ENCODE assay signal across 8 mouse cellular contexts in genomic region chr7:25717478-25717877, GRCm38 (mm10). TPM values are rescaled to one million over a fixed set of nuclear protein-coding genes. Genes with fewer than 3 reads are reported as not detected.
A peak's percentile ranks its signal among the peaks of the same experiment; 100 is the strongest.
DNase-seq lines count a peak whose midpoint lies in the region; ATAC-seq and TF ChIP-seq lines count a peak whose summit lies in the region.
"Had no signal": no experiment of that assay in that cellular context is flagged by ENCODE, and none has a peak within 500 bp of the region (broad histone marks: within the 10 kb centered on the region; RNA-seq: fewer than 3 reads in every experiment).

No protein-coding gene starts in this region.

- H3K4me1 ChIP-seq in hindbrain, embryonic 12.5 days, result peaks cover 19% of the 10 kb centered on the region
- H3K4me1 ChIP-seq in hindbrain, embryonic 16.5 days (ENCODE audit: control insufficient read depth, insufficient read depth, low read depth, low read length), result peaks cover 18% of the 10 kb centered on the region
- H3K4me1 ChIP-seq in embryonic facial prominence, embryonic 15.5 days, result peaks cover 22% of the 10 kb centered on the region
- peaks cover 26% of the 10 kb centered on the region for H3K4me1 ChIP-seq in limb, embryonic 10.5 days
- peaks cover 10% of the 10 kb centered on the region; the same call in 1 of the 2 replicates for H3K4me1 ChIP-seq in midbrain, postnatal 0 days (ENCODE audit: insufficient read depth, low read length)

- H3K9ac ChIP-seq in hindbrain, embryonic 12.5 days, result no peak overlapping the region
- H3K9ac ChIP-seq in hindbrain, embryonic 16.5 days (ENCODE audit: low read depth, low read length), result no peak overlapping the region
- no peak overlapping the region for H3K9ac ChIP-seq in embryonic facial prominence, embryonic 15.5 days
- no peak overlapping the region for H3K9ac ChIP-seq in midbrain, postnatal 0 days (replicated peaks; ENCODE audit: low read length, poor library complexity, severe bottlenecking)

- H3K27me3 ChIP-seq in hindbrain, embryonic 12.5 days, result no peaks in the 10 kb centered on the region
- H3K27me3 ChIP-seq in hindbrain, embryonic 16.5 days (replicated peaks; ENCODE audit: control insufficient read depth, insufficient read depth, low read length), result no peaks in the 10 kb centered on the region
- H3K27me3 ChIP-seq in embryonic facial prominence, embryonic 15.5 days, result no peaks in the 10 kb centered on the region
- H3K27me3 ChIP-seq in limb, embryonic 10.5 days (ENCODE audit: low read depth, poor library complexity, severe bottlenecking), result no peaks in the 10 kb centered on the region
- H3K27me3 ChIP-seq in midbrain, postnatal 0 days (ENCODE audit: insufficient read depth, low read length), result no peaks in the 10 kb centered on the region

- no peak for TF ChIP-seq CTCF in midbrain, postnatal 0 days (IDR thresholded peaks at IDR 0.05)

- H3K36me3 ChIP-seq in hindbrain, embryonic 12.5 days, result peaks cover 59% of the 10 kb centered on the region
- H3K36me3 ChIP-seq in hindbrain, embryonic 16.5 days (ENCODE audit: control insufficient read depth, insufficient read depth, low read length), result peaks cover 38% of the 10 kb centered on the region
- peaks cover 63% of the 10 kb centered on the region for H3K36me3 ChIP-seq in embryonic facial prominence, embryonic 15.5 days
- H3K36me3 ChIP-seq in limb, embryonic 10.5 days, result peaks cover 63% of the 10 kb centered on the region
- H3K36me3 ChIP-seq in midbrain, postnatal 0 days (ENCODE audit: insufficient read depth, low read length), result peaks cover 51% of the 10 kb centered on the region

- ATAC-seq in hindbrain, embryonic 12.5 days (ENCODE audit: low FRiP score), result no peak
- ATAC-seq in hindbrain, embryonic 16.5 days, result no peak
- no peak for ATAC-seq in embryonic facial prominence, embryonic 15.5 days (ENCODE audit: insufficient number of reproducible peaks, low FRiP score, low TSS enrichment, low read depth)
- no peak for ATAC-seq in midbrain, postnatal 0 days (ENCODE audit: low FRiP score)

- WGBS in hindbrain, embryonic 12.5 days, result 90% methylated on average over 3 of the region's 3 CpGs
- WGBS in hindbrain, embryonic 16.5 days, result 91% methylated on average over 3 of the region's 3 CpGs
- WGBS in embryonic facial prominence, embryonic 15.5 days, result 88% methylated on average over 3 of the region's 3 CpGs
- whole genome bisulfite sequencing in limb, embryonic 10.5 days, result 86% methylated on average over 3 of the region's 3 CpGs
- 91% methylated on average over 3 of the region's 3 CpGs for WGBS in midbrain, postnatal 0 days

- no peak for DNase-seq in limb, embryonic 10.5 days (ENCODE audit: low spot score)
- no peak for DNase-seq in midbrain, postnatal 0 days (ENCODE audit: low spot score)
- no peak for DNase-seq in thymus, postnatal 36 days
- no peak for DNase-seq in kidney, adult 18-20 months
- DNase-seq: right cerebral cortex, postnatal 4 days had no signal

- H3K27ac ChIP-seq in hindbrain, embryonic 12.5 days, result no peak overlapping the region
- H3K27ac ChIP-seq in hindbrain, embryonic 16.5 days (ENCODE audit: low read depth, low read length), result no peak overlapping the region
- H3K27ac ChIP-seq in embryonic facial prominence, embryonic 15.5 days (replicated peaks), result no peak overlapping the region
- no peak overlapping the region for H3K27ac ChIP-seq in limb, embryonic 10.5 days
- H3K27ac ChIP-seq in midbrain, postnatal 0 days (ENCODE audit: low read depth, low read length), result no peak overlapping the region

- H3K4me2 ChIP-seq in hindbrain, embryonic 12.5 days (replicated peaks), result peak overlapping the region; percentile 84; the same call in 1 of the 2 replicates
- H3K4me2 ChIP-seq in hindbrain, embryonic 16.5 days (ENCODE audit: low read length), result no peak overlapping the region; the same call in 1 of the 2 replicates
- peak overlapping the region; percentile 80 for H3K4me2 ChIP-seq in embryonic facial prominence, embryonic 15.5 days (replicated peaks)
- H3K4me2 ChIP-seq in midbrain, postnatal 0 days (ENCODE audit: low read depth, low read length, poor library complexity, severe bottlenecking), result peak overlapping the region; percentile 82; the same call in 1 of the 2 replicates

- H3K4me3 ChIP-seq in hindbrain, embryonic 12.5 days, result no peak overlapping the region
- no peak overlapping the region for H3K4me3 ChIP-seq in hindbrain, embryonic 16.5 days (ENCODE audit: low read length)
- H3K4me3 ChIP-seq in embryonic facial prominence, embryonic 15.5 days (replicated peaks), result peak overlapping the region; percentile 73
- H3K4me3 ChIP-seq in limb, embryonic 10.5 days, result peak overlapping the region; percentile 72
- no peak overlapping the region for H3K4me3 ChIP-seq in midbrain, postnatal 0 days (ENCODE audit: low read depth, low read length)

- H3K9me3 ChIP-seq in hindbrain, embryonic 12.5 days (replicated peaks), result no peaks in the 10 kb centered on the region
- no peaks in the 10 kb centered on the region for H3K9me3 ChIP-seq in hindbrain, embryonic 16.5 days (ENCODE audit: control insufficient read depth, low read length)
- H3K9me3 ChIP-seq in embryonic facial prominence, embryonic 15.5 days (replicated peaks), result no peaks in the 10 kb centered on the region
- H3K9me3 ChIP-seq in limb, embryonic 10.5 days (replicated peaks), result no peaks in the 10 kb centered on the region
- no peaks in the 10 kb centered on the region for H3K9me3 ChIP-seq in midbrain, postnatal 0 days (ENCODE audit: low read length)

RNA-seq across cellular contexts. Expression of gene Ccdc97, which starts 1.4 kb away (rescaled TPM):
- 32.8 and 36.0 TPM in 2 replicates for polyA plus RNA-seq in hindbrain, embryonic 12.5 days (2016; fragmentation: Nextera tagmentation; extraction: Ambion mirVana)
- 29.3 and 40.1 TPM in 2 replicates for polyA plus RNA-seq in hindbrain, embryonic 16.5 days (2015; fragmentation: Nextera tagmentation; extraction: Ambion mirVana)
- 25.2 and 32.8 TPM in 2 replicates for polyA plus RNA-seq in embryonic facial prominence, embryonic 15.5 days (2015; fragmentation: Nextera tagmentation; extraction: Ambion mirVana)
- 31.5 and 32.3 TPM in 2 replicates for polyA plus RNA-seq in limb, embryonic 10.5 days (2016; fragmentation: Nextera tagmentation; extraction: Ambion mirVana)
- total RNA-seq in midbrain, postnatal 0 days (2014; rRNA removed), result 27.0 and 38.3 TPM in 2 replicates
- polyA plus RNA-seq in midbrain, postnatal 0 days (2015; fragmentation: Nextera tagmentation; extraction: Ambion mirVana), result 29.1 and 34.4 TPM in 2 replicates

RNA-seq across cellular contexts. Expression of gene Tgfb1, which starts 30.7 kb away (rescaled TPM):
- 1.6 and 1.8 TPM in 2 replicates for polyA plus RNA-seq in hindbrain, embryonic 12.5 days (2016; fragmentation: Nextera tagmentation; extraction: Ambion mirVana)
- 0.63 and 1.2 TPM in 2 replicates for polyA plus RNA-seq in hindbrain, embryonic 16.5 days (2015; fragmentation: Nextera tagmentation; extraction: Ambion mirVana)
- 4.3 and 4.8 TPM in 2 replicates for polyA plus RNA-seq in embryonic facial prominence, embryonic 15.5 days (2015; fragmentation: Nextera tagmentation; extraction: Ambion mirVana)
- polyA plus RNA-seq in limb, embryonic 10.5 days (2016; fragmentation: Nextera tagmentation; extraction: Ambion mirVana), result 1.4 and 1.6 TPM in 2 replicates
- total RNA-seq in midbrain, postnatal 0 days (2014; rRNA removed), result 2.2 and 2.5 TPM in 2 replicates
- 0.53 and 0.88 TPM in 2 replicates for polyA plus RNA-seq in midbrain, postnatal 0 days (2015; fragmentation: Nextera tagmentation; extraction: Ambion mirVana)

RNA-seq across cellular contexts. Expression of gene B9d2, which starts 36.9 kb away (rescaled TPM):
- 25.9 and 30.8 TPM in 2 replicates for polyA plus RNA-seq in hindbrain, embryonic 12.5 days (2016; fragmentation: Nextera tagmentation; extraction: Ambion mirVana)
- polyA plus RNA-seq in hindbrain, embryonic 16.5 days (2015; fragmentation: Nextera tagmentation; extraction: Ambion mirVana), result 48.4 and 49.8 TPM in 2 replicates
- 29.0 and 31.3 TPM in 2 replicates for polyA plus RNA-seq in embryonic facial prominence, embryonic 15.5 days (2015; fragmentation: Nextera tagmentation; extraction: Ambion mirVana)
- 33.0 and 37.7 TPM in 2 replicates for polyA plus RNA-seq in limb, embryonic 10.5 days (2016; fragmentation: Nextera tagmentation; extraction: Ambion mirVana)
- total RNA-seq in midbrain, postnatal 0 days (2014; rRNA removed), result 22.8 and 32.1 TPM in 2 replicates
- 58.2 and 67.2 TPM in 2 replicates for polyA plus RNA-seq in midbrain, postnatal 0 days (2015; fragmentation: Nextera tagmentation; extraction: Ambion mirVana)

RNA-seq across cellular contexts. Expression of gene Hnrnpul1, which starts 37.1 kb away (rescaled TPM):
- polyA plus RNA-seq in hindbrain, embryonic 12.5 days (2016; fragmentation: Nextera tagmentation; extraction: Ambion mirVana), result 68.6 and 76.6 TPM in 2 replicates
- polyA plus RNA-seq in hindbrain, embryonic 16.5 days (2015; fragmentation: Nextera tagmentation; extraction: Ambion mirVana), result 32.3 and 37.6 TPM in 2 replicates
- 56.8 and 61.0 TPM in 2 replicates for polyA plus RNA-seq in embryonic facial prominence, embryonic 15.5 days (2015; fragmentation: Nextera tagmentation; extraction: Ambion mirVana)
- polyA plus RNA-seq in limb, embryonic 10.5 days (2016; fragmentation: Nextera tagmentation; extraction: Ambion mirVana), result 61.7 and 67.7 TPM in 2 replicates
- total RNA-seq in midbrain, postnatal 0 days (2014; rRNA removed), result 117 and 126 TPM in 2 replicates
- polyA plus RNA-seq in midbrain, postnatal 0 days (2015; fragmentation: Nextera tagmentation; extraction: Ambion mirVana), result 41.8 and 47.8 TPM in 2 replicates

RNA-seq across cellular contexts. Expression of gene Tmem91, which starts 42.5 kb away (rescaled TPM):
- 3.5 and 4.6 TPM in 2 replicates for polyA plus RNA-seq in hindbrain, embryonic 12.5 days (2016; fragmentation: Nextera tagmentation; extraction: Ambion mirVana)
- 101 and 129 TPM in 2 replicates for polyA plus RNA-seq in hindbrain, embryonic 16.5 days (2015; fragmentation: Nextera tagmentation; extraction: Ambion mirVana)
- polyA plus RNA-seq in embryonic facial prominence, embryonic 15.5 days (2015; fragmentation: Nextera tagmentation; extraction: Ambion mirVana), result 3.2 and 3.4 TPM in 2 replicates
- polyA plus RNA-seq in limb, embryonic 10.5 days (2016; fragmentation: Nextera tagmentation; extraction: Ambion mirVana), result 2.9 and 3.4 TPM in 2 replicates
- 60.8 and 94.4 TPM in 2 replicates for total RNA-seq in midbrain, postnatal 0 days (2014; rRNA removed)
- polyA plus RNA-seq in midbrain, postnatal 0 days (2015; fragmentation: Nextera tagmentation; extraction: Ambion mirVana), result 186 and 200 TPM in 2 replicates

Comparison
In these comparisons a context has a peak if more than half of its experiments do, and no peak if none do; other contexts are left out.
1. H3K4me3 ChIP-seq: peak in embryonic facial prominence, embryonic 15.5 days (single experiment) and limb, embryonic 10.5 days (single experiment); none in hindbrain, embryonic 12.5 days (single experiment), hindbrain, embryonic 16.5 days (single experiment) and midbrain, postnatal 0 days (single experiment).